Mouse (Mus musculus) cortical plate, adult 2 months (tissue): Measurements from ENCODE around the gene Mylk4.

Experiments
- CTCF ChIP-seq: fragments of 200-500 bp; IDR thresholded peaks from 2 replicates; pipeline ENCODE4 v1.5.1; 2011; ENCODE audit warnings: mild to moderate bottlenecking, control low read depth, low read length; ENCODE audit not compliant: insufficient read depth; ENCODE audit errors: extremely low read depth
- POLR2A ChIP-seq: fragments of 200-500 bp; IDR thresholded peaks from 2 replicates; pipeline ENCODE4 v1.6.1; 2011; ENCODE audit warnings: mild to moderate bottlenecking, low read length, control low read depth; ENCODE audit not compliant: insufficient read depth; ENCODE audit errors: extremely low read depth

DNA sequence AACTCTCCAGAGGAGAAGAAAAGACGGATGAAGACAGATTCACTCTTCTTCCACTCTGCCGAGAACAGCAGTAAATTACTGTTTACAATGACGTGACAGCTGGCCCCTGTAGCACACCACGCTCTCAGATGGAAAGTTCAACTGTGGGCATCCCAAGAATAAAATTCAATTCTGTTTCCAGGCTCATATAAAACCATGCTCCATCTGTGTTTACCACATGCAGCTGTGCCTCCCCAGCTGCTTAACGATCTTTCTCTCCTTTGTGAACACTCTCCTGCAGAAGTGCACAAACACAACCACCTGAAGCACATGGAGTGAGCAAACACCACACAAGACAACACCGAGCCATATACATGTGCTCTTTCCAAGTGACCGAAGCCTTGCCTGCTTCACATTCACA is 42.6 kb downstream of the Mylk4 start:
- TF ChIP-seq CTCF (no peak), POLR2A (no peak)
